Mouse (Mus musculus) left cerebral cortex, postnatal 10 days (tissue): ENCODE data around the gene Slc35e2. TPM values are rescaled to one million over a fixed set of nuclear protein-coding genes. Genes with fewer than 3 reads are reported as not detected.
A peak's percentile ranks its signal among the peaks of the same experiment; 100 is the strongest.

Source experiments
- DNase-seq, 2 experiments: peaks; one replicate each; pipeline ENCODE4 v3.0.0; 2021 to 2022; ENCODE audit warnings: low spot score in 2 of 2, mixed read lengths in 1 of 2; ENCODE audit errors: extremely low spot score in 1 of 2
- intact Hi-C: fragments of 180-260 bp; cut with DNase I; formaldehyde crosslinking; loops from one replicate; pipeline ENCODE4 v1.15.1; 2025
- total RNA-seq, 2 experiments: library from RNA; stranded (reverse); gene quantifications; 2 replicates each; pipeline ENCODE4 v1.2.3; 2021

Gene Slc35e2
- total RNA-seq, 2 experiments from 2014 or later = 44.1 to 45.2 TPM

DNA sequence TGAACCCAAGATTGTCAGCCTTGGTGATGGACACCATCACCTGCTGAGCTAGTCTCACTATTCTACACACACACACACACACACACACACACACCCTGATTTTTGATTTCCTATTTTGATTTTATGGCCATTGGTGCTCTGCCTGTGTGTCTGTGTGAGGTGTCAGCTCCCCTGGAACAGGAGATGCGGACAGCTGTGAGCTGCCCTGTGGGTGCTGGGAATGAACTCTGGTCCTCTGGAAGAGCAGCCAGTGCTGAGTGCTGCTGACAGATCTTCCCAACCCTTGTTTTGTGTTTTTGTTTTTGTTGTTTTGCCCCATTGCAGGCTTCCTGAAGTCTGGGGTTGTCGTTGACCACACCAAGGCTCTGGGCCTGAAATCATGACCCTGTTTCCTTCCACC, 28.1 kb upstream of the Slc35e2 start:
- DNase-seq = no peak
- intact Hi-C loops = no loop called here

DNA sequence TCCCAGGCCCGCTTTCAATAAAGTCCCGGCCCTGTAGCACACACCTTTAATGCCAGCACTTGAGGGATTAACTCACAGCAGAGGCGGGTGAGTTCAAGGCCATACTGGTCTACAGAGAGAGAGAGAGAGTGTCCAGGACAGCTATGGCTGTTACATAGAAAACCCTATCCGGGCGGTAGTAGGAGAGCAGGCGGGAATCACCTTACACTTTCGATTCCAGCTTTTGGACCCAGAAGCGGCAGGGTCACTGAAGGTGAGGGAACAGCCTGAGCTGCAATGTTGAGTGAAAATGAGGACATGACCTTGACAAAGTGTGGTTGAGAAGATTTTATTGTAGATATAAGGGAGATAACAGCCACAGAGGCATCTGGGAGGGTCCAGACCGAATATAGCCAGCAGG, 27.3 kb upstream of the Slc35e2 start:
- DNase-seq = no peak
- intact Hi-C loops = no loop called here

DNA sequence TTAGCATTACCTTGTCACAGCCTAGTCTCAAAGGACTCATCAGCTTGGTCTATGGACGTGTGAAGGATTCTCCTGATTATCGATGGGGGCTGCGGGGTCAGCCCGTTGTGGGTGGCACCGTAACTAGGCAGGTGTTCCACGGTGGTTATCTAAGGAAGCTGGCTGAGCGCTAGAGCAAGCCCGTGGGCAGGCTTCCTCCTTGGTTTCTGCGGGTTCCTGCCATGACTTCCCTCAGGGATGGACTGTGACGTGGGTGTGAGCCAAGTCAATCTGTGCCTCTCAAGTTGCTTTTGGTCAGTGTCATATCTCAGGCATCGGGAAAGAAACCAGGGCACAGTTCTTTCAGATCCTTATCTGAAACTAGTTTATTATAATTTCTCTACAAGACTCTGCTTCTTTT, 26.3 kb upstream of the Slc35e2 start:
- no peak for DNase-seq

DNA sequence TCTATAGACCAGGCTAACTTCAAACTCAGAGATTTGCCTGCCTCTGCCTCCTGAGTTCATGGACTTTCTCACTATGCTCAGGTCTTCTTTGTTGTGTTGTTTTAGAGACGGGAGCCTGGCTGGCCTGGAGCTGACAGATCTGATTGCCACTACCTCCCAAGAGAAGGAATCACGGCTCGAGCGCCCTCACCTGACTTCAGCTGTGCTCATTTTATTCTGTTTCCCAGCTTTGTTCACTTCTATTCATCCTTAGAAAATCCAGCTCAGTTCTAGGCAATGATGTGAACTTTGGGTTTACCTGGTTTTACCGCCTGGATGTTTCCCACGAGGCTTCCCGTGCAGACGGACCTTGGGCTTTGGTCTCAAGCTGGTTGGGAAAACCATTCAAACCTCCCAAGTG, 25.7 kb upstream of the Slc35e2 start:
- no peak for DNase-seq
- intact Hi-C loops = no loop called here

More for the DNA sequence above, 26.3 kb upstream of the Slc35e2 start:
- intact Hi-C loops = no loop called here

DNA sequence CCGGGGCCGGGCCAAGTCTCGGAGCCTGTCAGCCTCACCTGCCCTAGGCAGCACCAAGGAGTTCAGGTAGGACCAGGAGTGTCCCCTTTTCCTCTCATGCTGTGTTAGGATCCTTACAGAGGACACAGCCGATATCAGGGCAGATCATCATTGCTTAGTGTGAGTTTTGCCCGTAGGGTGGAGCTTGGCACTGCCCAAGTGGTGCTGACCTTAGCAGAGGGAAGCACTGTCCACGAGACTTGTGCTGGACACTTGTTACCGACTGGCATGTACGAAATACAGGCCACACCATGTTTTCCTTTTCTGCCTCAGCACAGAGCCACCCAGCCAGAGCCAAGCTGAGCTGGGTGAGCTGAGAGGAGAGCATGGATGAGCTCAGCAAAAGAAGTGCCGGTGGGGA, 24.1 kb upstream of the Slc35e2 start:
- intact Hi-C loops = no loop called here
- no peak for DNase-seq

DNA sequence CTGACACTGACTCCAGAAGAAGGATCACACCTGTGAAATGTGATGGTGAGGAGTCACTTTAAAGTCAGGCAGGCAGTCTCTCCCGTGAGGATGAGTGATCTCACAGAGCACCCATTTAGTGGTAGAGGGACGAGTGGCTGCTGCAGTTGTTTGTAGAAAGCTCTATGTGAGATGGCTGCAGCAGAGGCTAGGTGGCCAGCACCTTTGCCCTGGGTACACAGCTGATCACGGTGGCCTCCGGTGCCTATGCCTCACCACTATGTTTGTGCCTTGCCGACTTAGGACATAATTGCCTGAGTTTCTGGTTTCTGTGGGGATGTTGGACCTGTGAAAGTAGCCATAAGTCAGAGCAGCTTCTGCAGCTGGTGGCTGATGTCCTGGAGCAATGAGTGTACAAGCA, 23.5 kb upstream of the Slc35e2 start:
- DNase-seq = no peak
- intact Hi-C loops = no loop called here

DNA sequence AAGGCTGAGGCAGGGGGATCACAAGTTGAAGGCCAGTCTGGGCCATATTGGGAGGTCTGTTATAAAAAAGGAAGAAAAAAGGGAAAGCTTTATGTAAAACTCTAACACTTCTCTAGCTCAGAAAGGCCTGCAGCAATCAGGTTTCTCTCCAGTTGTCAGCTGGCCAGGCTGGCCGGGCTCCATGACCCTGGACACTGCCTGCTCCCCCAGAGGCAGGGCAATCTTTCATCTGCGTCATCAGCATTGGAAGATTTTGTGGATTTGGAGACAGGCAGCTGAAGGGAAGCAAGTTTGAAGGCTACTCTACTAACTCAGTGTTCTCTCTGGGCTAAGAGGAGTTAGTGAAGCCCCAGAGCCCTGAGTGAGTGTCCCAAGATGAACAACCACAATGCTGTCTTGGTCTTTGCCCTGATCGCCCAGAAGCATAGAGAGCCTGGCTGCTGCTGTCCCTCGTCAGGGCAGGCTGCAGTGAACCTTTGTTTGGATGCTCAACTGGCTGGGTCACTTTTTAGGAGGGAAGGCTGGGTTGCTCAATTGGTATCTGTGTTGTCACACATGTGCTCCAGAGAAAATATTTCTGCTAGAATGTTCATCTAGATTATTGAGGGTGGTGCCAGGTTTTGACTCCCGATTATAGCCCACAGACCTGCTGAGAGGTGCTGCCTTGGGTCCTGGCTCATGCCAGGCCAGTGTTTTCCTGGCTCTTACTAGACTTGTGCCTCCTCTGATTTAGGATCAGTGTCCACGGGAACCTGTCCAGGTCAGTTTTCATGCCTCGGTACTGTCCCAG, 22.7 kb upstream of the Slc35e2 start:
- DNase-seq = peak in 1 of 2 experiments; percentile 48

DNA sequence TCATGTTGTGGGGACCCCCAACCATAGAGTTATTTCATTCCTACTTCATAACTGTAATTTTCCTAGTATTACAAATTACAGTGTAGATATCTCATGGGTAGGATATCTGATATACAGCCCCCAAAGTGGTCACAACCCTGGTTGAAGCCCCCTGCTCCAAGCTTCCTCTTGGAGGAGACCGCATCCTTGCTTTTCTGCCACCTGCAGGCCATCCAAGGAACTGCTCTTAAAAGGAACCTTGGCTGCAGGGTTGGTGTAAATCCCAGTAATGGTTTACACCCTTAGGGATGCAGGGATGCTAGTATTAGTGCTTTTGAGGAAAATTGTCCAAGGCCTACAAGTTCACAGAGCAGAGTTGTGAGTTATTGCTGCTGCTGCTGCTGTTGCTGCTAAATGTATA, 20.8 kb upstream of the Slc35e2 start:
- intact Hi-C loops = no loop called here
- peak in 1 of 2 experiments; percentile 55 for DNase-seq

More for the DNA sequence above, 22.7 kb upstream of the Slc35e2 start:
- intact Hi-C loops = no loop called here

DNA sequence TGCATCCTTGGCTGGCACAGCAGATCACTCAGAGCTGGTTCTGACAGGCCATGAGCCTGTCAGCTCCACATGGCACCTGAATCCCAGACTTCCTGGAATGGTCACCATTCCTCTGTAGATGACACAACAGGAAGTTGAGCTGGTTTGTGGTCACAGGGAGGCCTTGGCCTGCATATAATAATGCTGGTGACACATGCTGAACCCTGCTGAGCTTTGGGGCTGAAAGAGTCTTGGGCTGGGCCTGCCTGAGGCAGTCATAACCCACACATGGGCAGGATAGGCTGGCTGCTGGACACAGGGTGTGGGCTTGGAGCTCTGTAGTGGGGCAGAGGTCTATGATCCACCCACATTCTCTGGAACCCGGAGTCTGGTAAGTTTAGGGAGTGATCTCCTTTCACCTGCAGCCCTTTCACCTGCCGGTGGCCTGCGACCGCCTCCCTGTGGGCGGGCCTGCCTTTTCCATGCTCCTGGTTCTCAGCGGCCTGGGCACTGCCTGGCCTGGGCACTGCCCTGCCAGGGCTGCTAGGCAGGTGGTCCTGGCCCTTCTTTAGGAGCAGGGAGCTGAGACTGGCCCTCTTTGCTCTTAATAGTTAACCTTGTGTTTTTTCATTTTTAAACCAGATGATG, 18.8 kb upstream of the Slc35e2 start:
- intact Hi-C loops = no loop called here
- no peak for DNase-seq

DNA sequence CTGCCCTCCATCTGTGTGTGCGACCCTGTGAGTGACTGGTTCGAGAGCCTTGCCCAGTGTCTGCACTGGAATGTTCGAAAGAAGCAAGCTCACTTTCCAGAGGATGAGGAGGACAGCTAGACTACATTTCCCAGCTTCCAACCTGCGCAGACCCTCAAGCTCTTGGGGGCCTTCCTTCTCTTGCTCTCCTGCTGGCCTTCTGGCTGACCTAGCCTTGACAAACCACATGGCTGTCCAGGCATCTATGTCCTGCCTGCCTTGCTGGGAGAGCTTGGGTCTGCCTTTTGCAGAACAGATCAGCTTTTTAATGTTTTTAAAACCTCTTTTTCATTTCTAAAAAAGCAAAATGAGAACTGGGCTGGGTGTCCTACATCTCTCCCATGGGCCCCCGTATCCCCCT, 11.9 kb upstream of the Slc35e2 start:
- no peak for DNase-seq
- intact Hi-C loops = no loop called here

DNA sequence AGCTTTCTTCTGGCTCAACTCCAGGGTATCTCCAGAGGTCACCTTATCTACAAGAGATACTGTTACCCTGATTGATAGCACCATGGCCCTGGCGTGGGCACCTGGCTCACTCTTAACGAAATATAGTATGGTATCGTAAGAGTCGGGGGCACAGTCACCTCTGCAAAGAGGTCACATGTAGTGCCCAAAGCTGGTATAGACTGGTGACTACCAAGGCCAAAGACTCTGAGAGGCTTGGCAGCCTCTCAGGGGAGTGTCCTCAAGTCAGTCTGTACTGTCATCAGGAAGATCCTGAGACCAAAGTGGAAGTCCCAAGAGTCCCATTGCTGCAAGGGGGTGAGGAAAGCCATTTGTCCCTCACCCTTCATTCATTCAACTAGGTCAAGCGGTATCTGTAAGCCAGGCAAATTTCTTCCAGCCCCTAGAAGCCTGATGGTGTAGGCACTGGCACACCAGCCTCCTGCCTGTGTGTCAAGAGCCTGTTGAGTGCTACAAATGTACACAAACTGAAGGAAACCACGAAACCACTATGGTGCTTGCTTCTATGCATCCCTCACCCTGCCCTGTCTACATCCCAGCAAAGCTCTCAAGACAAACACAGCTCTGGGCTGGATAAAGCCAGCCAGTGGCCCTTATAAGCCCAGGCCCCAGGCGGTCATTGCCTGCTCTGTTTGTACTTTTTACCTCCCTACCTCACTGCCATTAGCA, 10.1 kb upstream of the Slc35e2 start:
- intact Hi-C loops = no loop called here
- no peak for DNase-seq

DNA sequence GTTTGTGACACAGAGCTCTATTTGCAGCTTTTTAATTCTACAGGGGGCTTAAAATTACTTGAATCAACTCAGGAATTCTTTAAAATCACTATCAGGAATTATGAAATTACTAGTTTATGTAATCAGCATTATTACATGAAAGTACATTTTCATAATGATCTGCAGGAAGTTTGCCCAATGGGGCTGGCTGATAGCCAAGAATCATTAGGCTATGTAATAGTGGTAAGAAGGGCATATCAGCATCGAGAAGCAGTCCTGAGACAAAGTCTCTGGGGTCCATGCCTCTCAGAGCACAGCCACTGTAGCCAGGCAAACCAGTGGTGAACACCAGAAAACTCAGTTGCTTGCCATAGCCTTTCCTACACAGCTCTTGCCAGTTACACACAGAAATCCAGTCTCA, 7.4 kb upstream of the Slc35e2 start:
- intact Hi-C loops = no loop called here
- no peak for DNase-seq

DNA sequence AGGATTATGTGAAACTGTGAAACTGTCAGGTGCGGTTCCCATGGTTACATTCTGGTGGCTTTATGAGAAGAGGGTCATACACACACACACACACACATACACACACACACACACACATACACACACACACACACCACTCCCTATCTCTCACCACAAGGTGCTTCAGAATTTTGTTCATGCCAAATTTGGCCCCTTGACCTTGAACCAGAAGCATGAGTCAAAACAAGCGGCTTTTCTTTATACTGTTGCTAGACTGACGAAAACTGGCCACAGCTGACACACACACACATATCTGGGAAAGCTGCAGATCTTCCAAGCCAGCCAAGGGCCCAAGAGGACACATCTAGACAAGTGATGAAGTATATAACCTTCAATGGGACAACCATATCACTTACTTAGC, 5.4 kb upstream of the Slc35e2 start:
- intact Hi-C loops = no loop called here
- no peak for DNase-seq

DNA sequence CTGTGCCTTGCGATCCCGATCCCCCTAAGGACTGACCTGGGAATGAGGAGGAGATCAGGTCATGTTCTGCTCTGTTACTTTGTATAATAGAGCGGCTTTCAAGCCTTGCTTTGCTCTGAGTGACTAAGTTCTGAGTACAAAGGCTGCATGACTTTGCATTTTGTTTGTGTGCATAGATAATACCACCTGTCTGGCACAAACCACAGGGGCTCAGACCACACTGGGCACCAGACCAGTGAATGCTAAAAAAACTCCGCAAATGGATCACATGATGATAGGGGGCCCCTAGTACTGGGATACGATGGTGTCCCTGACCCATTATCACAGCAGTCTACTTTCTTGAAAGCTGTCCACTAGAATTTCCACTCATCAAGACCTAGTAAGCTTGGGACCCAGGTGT, 4.6 kb upstream of the Slc35e2 start:
- intact Hi-C loops = no loop called here
- no peak for DNase-seq

DNA sequence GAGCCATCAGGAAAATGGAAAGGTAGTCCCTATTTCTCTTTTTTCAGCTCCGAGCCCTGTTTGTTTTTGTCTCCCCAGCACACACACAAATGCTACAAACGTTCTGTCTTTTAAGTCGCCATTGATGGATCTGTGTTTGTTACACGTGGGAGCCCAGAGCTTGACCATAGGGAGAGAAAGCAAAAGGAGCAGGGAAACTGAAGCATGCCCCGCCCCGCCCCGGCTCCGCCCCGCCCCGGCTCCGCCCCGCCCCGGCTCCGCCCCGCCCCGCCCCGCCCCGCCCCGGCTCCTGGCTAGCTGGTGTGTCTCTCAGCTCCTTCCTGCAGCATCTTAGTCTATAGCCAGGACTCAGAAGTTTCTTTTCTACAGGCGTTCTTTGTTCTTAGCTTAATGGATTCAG, 2.7 kb upstream of the Slc35e2 start:
- intact Hi-C loops = no loop called here
- no peak for DNase-seq

DNA sequence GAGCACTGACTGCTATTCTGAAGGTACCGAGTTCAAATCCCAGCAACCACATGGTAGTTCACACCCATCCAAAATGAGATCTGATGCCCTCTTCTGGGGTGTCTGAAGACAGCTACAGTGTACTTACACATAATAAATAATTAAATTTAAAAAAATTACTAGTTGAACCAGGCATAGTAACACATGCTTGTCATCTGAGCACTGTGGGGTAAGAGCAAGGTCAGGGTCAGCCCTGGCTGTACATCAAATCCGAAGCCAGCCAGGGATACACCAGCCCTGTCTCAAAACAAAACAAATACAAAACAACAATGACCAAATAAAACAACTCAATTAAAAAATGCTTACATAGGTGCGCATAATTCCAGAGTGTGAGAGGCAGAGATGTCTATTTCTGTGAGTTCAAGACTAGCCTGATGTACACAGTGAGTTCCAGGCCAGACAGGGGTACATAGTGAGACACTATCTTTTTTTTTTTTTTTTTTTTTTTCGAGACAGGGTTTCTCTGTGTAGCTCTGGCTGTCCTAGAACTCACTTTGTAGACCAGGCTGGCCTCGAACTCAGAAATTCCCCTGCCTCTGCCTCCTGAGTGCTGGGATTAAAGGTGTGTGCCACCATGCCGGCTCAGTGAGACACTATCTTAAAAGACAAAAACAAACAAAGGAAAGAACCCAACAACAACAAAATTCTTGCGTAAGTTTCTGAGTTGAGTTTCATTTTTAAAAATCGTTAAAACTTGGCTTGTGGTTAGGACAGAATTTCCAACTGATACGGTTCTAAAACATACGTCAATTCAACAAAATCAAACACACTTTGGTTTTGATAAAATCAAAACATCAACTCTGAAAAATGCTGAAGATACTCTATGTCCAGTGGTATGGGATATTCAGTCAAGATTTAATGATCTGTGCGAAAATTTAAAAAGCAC, 1.1 kb upstream of the Slc35e2 start:
- intact Hi-C loops = no loop called here
- DNase-seq = no peak

DNA sequence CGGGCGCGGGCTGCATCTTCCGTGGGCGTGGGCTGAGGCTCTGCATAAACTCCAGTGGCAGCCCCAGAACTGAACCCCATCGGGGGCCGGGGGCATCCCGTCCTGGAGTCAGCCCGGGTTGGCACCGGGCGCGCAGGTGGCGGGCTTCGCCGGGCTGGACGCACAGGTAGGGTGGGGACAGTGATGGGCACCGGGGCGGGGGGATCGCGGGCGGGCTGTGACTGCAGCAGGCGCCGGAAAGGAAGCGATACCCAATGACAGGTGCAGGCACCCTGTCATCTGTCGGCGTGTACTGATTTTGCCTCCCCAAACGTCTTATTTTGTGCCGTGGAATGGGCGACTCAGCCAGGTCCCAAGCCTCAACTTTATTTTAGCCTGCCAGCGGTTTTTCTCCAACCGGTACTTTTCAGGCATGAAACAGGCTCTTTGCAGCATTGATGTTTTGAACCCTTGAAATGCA, 811 bp downstream of the Slc35e2 start:
- DNase-seq = no peak
- intact Hi-C loops = no loop called here

DNA sequence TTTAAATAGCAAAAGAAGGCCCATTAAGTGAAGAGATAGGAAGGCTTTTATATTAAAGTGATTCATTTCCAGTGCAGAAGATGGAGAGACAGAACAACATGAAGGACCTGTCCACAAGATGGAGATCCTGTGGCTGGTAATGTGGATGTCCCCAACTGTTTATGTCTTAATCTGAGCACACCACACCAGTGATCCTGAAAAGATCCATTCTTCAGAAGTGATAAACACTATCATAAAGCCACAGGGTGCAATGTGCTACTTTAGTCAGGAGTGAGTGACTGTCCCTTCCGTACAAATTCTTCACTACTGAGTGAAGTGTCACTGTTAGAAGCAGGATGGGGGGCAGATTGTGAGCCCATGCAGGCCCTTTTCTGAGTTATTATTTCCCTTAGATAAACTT, 1.5 kb downstream of the Slc35e2 start:
- intact Hi-C loops = no loop called here
- DNase-seq = no peak

DNA sequence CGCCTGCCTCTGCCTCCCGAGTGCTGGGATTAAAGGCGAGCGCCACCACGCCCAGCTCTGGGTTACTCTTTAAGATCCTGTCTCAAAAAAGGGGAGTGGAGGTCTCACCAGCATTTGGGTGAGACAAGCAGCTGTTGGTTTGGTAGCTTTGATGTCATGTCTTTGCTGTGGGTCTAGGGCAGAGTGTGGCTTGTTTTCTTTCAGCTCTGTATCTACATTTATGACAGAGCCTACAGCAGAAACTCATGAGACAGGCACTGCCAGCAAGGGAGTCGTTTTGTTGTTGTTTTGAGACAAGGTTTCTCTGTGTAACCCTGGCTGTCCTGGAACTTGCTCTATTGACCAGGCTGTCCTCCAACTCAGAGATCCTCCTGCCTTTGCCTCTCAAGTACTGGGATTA, 2.6 kb downstream of the Slc35e2 start:
- intact Hi-C loops = no loop called here
- DNase-seq = no peak
